Mouse (Mus musculus) liver, embryonic 15.5 days (tissue): Measurements from ENCODE around the gene Qrfp. TPM values are rescaled to one million over a fixed set of nuclear protein-coding genes. Genes with fewer than 3 reads are reported as not detected.

Experiments
- ATAC-seq: fragments of 200-750 bp; cut with Nextera tagmentation; 2 replicates; pipeline ENCODE4 v1.8.0; 2017; ENCODE audit warnings: moderate number of reproducible peaks, mild to moderate bottlenecking, moderate library complexity; ENCODE audit not compliant: insufficient read depth
- H3K27ac ChIP-seq: fragments of 300-500 bp; sonication (generic); replicated peaks from 2 replicates; pipeline ENCODE4 v1.5.1; 2015; ENCODE audit warnings: mild to moderate bottlenecking, inconsistent platforms
- H3K27me3 ChIP-seq: fragments of 300-500 bp; sonication (generic); 2 replicates; pipeline ENCODE4 v1.6.1; 2015; ENCODE audit warnings: mild to moderate bottlenecking, inconsistent platforms
- H3K36me3 ChIP-seq: fragments of 300-500 bp; sonication (generic); replicated peaks from 2 replicates; pipeline ENCODE4 v1.6.1; 2015; ENCODE audit warnings: moderate library complexity, mild to moderate bottlenecking, inconsistent platforms
- H3K4me1 ChIP-seq: fragments of 300-500 bp; sonication (generic); replicated peaks from 2 replicates; pipeline ENCODE4 v1.6.1; 2015; ENCODE audit warnings: inconsistent platforms
- H3K4me2 ChIP-seq: fragments of 300-500 bp; sonication (generic); 2 replicates; pipeline ENCODE4 v1.6.1; 2015; ENCODE audit warnings: moderate library complexity, mild to moderate bottlenecking, inconsistent platforms
- H3K4me3 ChIP-seq: fragments of 300-500 bp; sonication (generic); replicated peaks from 2 replicates; pipeline ENCODE4 v1.5.1; 2015; ENCODE audit warnings: mild to moderate bottlenecking, inconsistent platforms
- H3K9ac ChIP-seq: fragments of 300-500 bp; sonication (generic); 2 replicates; pipeline ENCODE4 v1.6.1; 2015; ENCODE audit warnings: moderate library complexity, mild to moderate bottlenecking, inconsistent platforms
- H3K9me3 ChIP-seq: fragments of 300-500 bp; sonication (generic); replicated peaks from 2 replicates; pipeline ENCODE4 v1.6.1; 2016; ENCODE audit warnings: inconsistent platforms
- WGBS: fragments of 180-500 bp; shearing (Covaris S2); methylation state at CpG from one replicate; pipeline ENCODE4 v1.1.7; 2015; ENCODE audit warnings: mixed read lengths; ENCODE audit not compliant: insufficient replicate concordance; 5-methylcytosine and 5-hydroxymethylcytosine counted together
- polyA plus RNA-seq: library from polyadenylated mRNA; unstranded; fragments of >200 nt; fragmentation: Nextera tagmentation; extraction: Ambion mirVana; gene quantifications from 2 replicates; pipeline ENCODE4 v1.2.1, GENCODE M21; 2015

Gene Qrfp
- polyA plus RNA-seq: 0.03 and 0.08 TPM in 2 replicates

DNA sequence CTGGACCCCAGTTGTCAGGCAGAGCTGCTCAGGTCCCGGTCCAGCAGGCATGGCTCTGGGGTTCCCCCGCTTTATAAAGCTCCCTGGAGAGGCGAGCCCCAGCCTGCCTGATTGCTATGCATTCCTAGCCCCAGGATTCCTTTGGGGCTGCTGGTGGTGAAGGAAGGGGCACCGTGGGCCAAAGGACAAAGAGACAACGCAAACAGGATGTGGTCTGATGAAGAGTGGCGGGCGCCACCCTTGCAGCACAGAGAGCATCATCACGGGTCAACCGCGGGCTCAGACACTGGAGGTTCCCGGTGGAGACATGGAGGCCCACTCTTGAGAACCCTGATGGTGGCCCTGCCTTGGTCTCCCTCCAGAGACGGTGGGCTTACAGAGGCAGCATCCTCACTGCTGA lies at the start of gene Qrfp:
Gene Qrfp, minus strand, starts transcription at position 137 of the 400 bp plus-strand sequence.
- ATAC-seq: no peak
- Histone ChIP-seq H3K27ac (no peak within 1 kb of the TSS), H3K4me1 (peaks cover 12% of the 10 kb centered on the region), H3K4me3 (no peak within 1 kb of the TSS), H3K9me3 (no peaks in the 10 kb centered on the region), H3K4me2 (no peak within 1 kb of the TSS), H3K36me3 (no peaks in the 10 kb centered on the region), H3K9ac (no peak within 1 kb of the TSS), H3K27me3 (peaks cover 10% of the 10 kb centered on the region)
- 20% methylated on average over 12 of the region's 12 CpGs for WGBS

GRCm38 (mm10) chr2:31858500-31858899 lies 48.1 kb upstream of the Qrfp start:
- Histone ChIP-seq H3K9ac (no peak overlapping the region), H3K4me1 (peaks cover 18% of the 10 kb centered on the region), H3K4me2 (no peak overlapping the region), H3K27me3 (peaks cover 12% of the 10 kb centered on the region), H3K36me3 (no peaks in the 10 kb centered on the region), H3K4me3 (no peak overlapping the region), H3K27ac (no peak overlapping the region), H3K9me3 (no peaks in the 10 kb centered on the region)
- ATAC-seq: no peak
- 45% methylated on average over 12 of the region's 12 CpGs for WGBS

DNA sequence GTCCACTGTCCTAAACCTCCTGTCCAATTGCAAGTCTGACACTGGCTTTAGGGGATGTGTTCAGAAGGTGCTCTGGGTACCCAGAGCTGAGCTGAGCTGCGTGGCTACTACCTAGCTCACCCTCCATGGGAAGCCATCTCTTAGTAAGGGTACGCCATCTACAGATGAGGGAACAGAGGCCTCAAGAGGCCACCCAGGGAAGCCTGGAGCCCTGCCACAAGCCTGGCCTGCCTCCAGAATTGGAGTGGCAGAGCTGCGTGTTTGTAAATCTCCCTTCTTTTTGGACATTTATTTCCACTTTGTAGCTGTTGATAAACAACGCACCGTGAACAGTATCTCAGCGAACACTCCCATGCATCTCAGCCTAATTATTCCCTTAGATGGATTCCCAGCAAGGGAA lies 46.8 kb upstream of the Qrfp start:
- Histone ChIP-seq H3K4me2 (no peak overlapping the region), H3K9ac (no peak overlapping the region), H3K27me3 (peaks cover 12% of the 10 kb centered on the region), H3K4me3 (no peak overlapping the region), H3K4me1 (peaks cover 18% of the 10 kb centered on the region), H3K36me3 (no peaks in the 10 kb centered on the region), H3K9me3 (no peaks in the 10 kb centered on the region), H3K27ac (no peak overlapping the region)
- ATAC-seq: no peak
- WGBS: 63% methylated on average over 6 of the region's 6 CpGs

- Histone ChIP-seq H3K36me3 (no peaks in the 10 kb centered on the region), H3K4me2 (no peak overlapping the region), H3K27me3 (peaks cover 12% of the 10 kb centered on the region), H3K27ac (no peak overlapping the region), H3K9ac (no peak overlapping the region), H3K9me3 (no peaks in the 10 kb centered on the region), H3K4me3 (no peak overlapping the region), H3K4me1 (peaks cover 18% of the 10 kb centered on the region)
- WGBS: 49% methylated on average over 8 of the region's 8 CpGs
- ATAC-seq: 0 out of 2 replicates have a peak, but pooled peaks have one; percentile 38
Observed at GRCm38 (mm10) chr2:31855991-31856390, 45.6 kb upstream of the Qrfp start.

- H3K9me3 ChIP-seq: no peaks in the 10 kb centered on the region
- H3K27ac ChIP-seq: no peak overlapping the region
- no peak for ATAC-seq
- H3K9ac ChIP-seq: no peak overlapping the region
- peaks cover 31% of the 10 kb centered on the region for H3K4me1 ChIP-seq
- H3K27me3 ChIP-seq: peaks cover 31% of the 10 kb centered on the region
- WGBS: 59% methylated on average over 12 of the region's 12 CpGs
- H3K36me3 ChIP-seq: no peaks in the 10 kb centered on the region
- H3K4me2 ChIP-seq: no peak overlapping the region
- no peak overlapping the region for H3K4me3 ChIP-seq
Observed at GRCm38 (mm10) chr2:31850141-31850540, 39.8 kb upstream of the Qrfp start.

- no peak overlapping the region for H3K4me2 ChIP-seq
- no peak overlapping the region for H3K27ac ChIP-seq
- no peaks in the 10 kb centered on the region for H3K9me3 ChIP-seq
- no peak overlapping the region for H3K4me3 ChIP-seq
- peaks cover 53% of the 10 kb centered on the region for H3K27me3 ChIP-seq
- H3K36me3 ChIP-seq: no peaks in the 10 kb centered on the region
- WGBS: 14% methylated on average over 6 of the region's 6 CpGs
- ATAC-seq: peak; percentile 53
- H3K9ac ChIP-seq: no peak overlapping the region
- peaks cover 20% of the 10 kb centered on the region for H3K4me1 ChIP-seq
Observed at GRCm38 (mm10) chr2:31847908-31848307, 37.5 kb upstream of the Qrfp start.

- no peak for ATAC-seq
- H3K9ac ChIP-seq: no peak overlapping the region
Observed at GRCm38 (mm10) chr2:31846692-31847660, 36.6 kb upstream of the Qrfp start.

GRCm38 (mm10) chr2:31845896-31846691 lies 35.7 kb upstream of the Qrfp start, which contains the start of gene Fibcd1:
TSS of gene Fibcd1 (minus strand) at chr2:31846005.
- H3K9ac ChIP-seq: no peak within 1 kb of the TSS
- ATAC-seq: no peak
- H3K9me3 ChIP-seq: no peaks in the 10 kb centered on the region
- H3K27me3 ChIP-seq: peaks cover 67% of the 10 kb centered on the region
- H3K4me1 ChIP-seq: peaks cover 20% of the 10 kb centered on the region
- peak within 1 kb of the TSS; percentile 40 for H3K4me3 ChIP-seq
- WGBS: under 1% methylated on average over 86 of the region's 88 CpGs
- H3K27ac ChIP-seq: no peak within 1 kb of the TSS
- no peaks in the 10 kb centered on the region for H3K36me3 ChIP-seq
- peak within 1 kb of the TSS; percentile 66 for H3K4me2 ChIP-seq

More at GRCm38 (mm10) chr2:31846692-31847660, 36.6 kb upstream of the Qrfp start:
- WGBS: 3% methylated on average over 35 of the region's 35 CpGs
- Histone ChIP-seq H3K27me3 (peaks cover 60% of the 10 kb centered on the region), H3K4me1 (peaks cover 20% of the 10 kb centered on the region), H3K4me3 (peak overlapping the region; percentile 40), H3K4me2 (peak overlapping the region; percentile 66), H3K36me3 (no peaks in the 10 kb centered on the region), H3K27ac (no peak overlapping the region), H3K9me3 (no peaks in the 10 kb centered on the region)

- Histone ChIP-seq H3K36me3 (no peaks in the 10 kb centered on the region), H3K9me3 (no peaks in the 10 kb centered on the region), H3K4me3 (peak overlapping the region; percentile 40), H3K9ac (no peak overlapping the region), H3K4me1 (peaks cover 20% of the 10 kb centered on the region), H3K27ac (no peak overlapping the region), H3K27me3 (peaks cover 72% of the 10 kb centered on the region), H3K4me2 (peak overlapping the region; percentile 66)
- no peak for ATAC-seq
- 2% methylated on average over 25 of the region's 26 CpGs for WGBS
Observed at GRCm38 (mm10) chr2:31845512-31845895, 35.1 kb upstream of the Qrfp start.

- Histone ChIP-seq H3K27me3 (peaks cover 78% of the 10 kb centered on the region), H3K27ac (no peak overlapping the region), H3K4me3 (no peak overlapping the region), H3K36me3 (no peaks in the 10 kb centered on the region), H3K4me2 (no peak overlapping the region), H3K4me1 (peaks cover 16% of the 10 kb centered on the region), H3K9ac (no peak overlapping the region), H3K9me3 (no peaks in the 10 kb centered on the region)
- WGBS: 10% methylated on average over 10 of the region's 10 CpGs
- ATAC-seq: no peak
Observed at GRCm38 (mm10) chr2:31844729-31845136, 34.4 kb upstream of the Qrfp start.

DNA sequence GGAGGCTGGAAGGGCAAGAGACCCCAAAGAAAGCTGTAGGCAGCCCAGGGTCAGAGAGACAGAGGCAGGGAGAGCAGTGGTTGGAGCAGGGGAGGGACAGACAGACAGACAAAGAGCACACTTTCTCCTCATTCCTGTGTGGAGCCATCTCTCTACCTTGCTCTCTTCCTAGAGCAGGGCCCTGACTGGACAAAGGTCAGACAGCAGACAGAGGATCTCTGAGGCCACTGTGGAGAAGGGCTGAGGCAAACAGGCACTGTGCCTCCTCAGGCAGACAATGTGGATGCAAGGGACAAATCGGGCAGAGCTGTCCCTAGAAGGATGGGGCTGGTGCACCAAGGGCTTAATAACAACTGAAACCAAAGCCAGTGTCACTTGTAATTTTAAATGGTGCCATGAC lies 28.5 kb upstream of the Qrfp start:
- Histone ChIP-seq H3K36me3 (no peaks in the 10 kb centered on the region), H3K27ac (no peak overlapping the region), H3K4me2 (no peak overlapping the region), H3K9me3 (no peaks in the 10 kb centered on the region), H3K27me3 (peaks cover 39% of the 10 kb centered on the region), H3K9ac (no peak overlapping the region), H3K4me1 (no peaks in the 10 kb centered on the region), H3K4me3 (no peak overlapping the region)
- 44% methylated on average over 1 of the region's 1 CpGs for WGBS
- ATAC-seq: no peak
